ENCODE assay signal across 14 mouse cellular contexts in genomic region chr1:58369716-58370115, GRCm38 (mm10).
"Had no signal": no experiment of that assay in that cellular context is flagged by ENCODE, and none has a peak within 500 bp of the region (broad histone marks: within the 10 kb centered on the region; RNA-seq: fewer than 3 reads in every experiment).

No protein-coding gene starts in this region.

- DNase-seq: cerebellum, adult 9-11 months; cerebellum, postnatal 10 days; cerebellum, postnatal 14 days; cerebellum, postnatal 25 days; cerebellum, postnatal 36 days; embryo, embryonic 11 days; forebrain, postnatal 0 days; gastrocnemius, adult 2 months; gastrocnemius, postnatal 10 days; gastrocnemius, postnatal 14 days; gastrocnemius, postnatal 25 days; gastrocnemius, postnatal 36 days; heart, adult 18-20 months; heart, adult 2 months had no signal
